Mouse (Mus musculus) lung, embryonic 14.5 days (tissue): ENCODE measurements around the gene Gxylt2. TPM values are rescaled to one million over a fixed set of nuclear protein-coding genes. Genes with fewer than 3 reads are reported as not detected.

Experiments used
- ATAC-seq: fragments of 200-750 bp; cut with Nextera tagmentation; 2 replicates; pipeline ENCODE4 v1.8.0; 2017; ENCODE audit warnings: mild to moderate bottlenecking, moderate TSS enrichment, moderate library complexity; ENCODE audit not compliant: insufficient read depth
- DNase-seq: peaks from one replicate; pipeline ENCODE4 v3.0.0-alpha.2; 2015
- H3K27ac ChIP-seq: fragments of 300-500 bp; sonication (generic); 2 replicates; pipeline ENCODE4 v1.5.1; 2014; ENCODE audit warnings: low read depth, mild to moderate bottlenecking, moderate library complexity
- H3K27me3 ChIP-seq: fragments of 300-500 bp; sonication (generic); 2 replicates; pipeline ENCODE4 v1.6.1; 2014; ENCODE audit warnings: low read length, control low read depth; ENCODE audit not compliant: insufficient read depth
- H3K36me3 ChIP-seq: fragments of 300-500 bp; sonication (generic); 2 replicates; pipeline ENCODE4 v1.6.1; 2014; ENCODE audit warnings: control low read depth; ENCODE audit not compliant: insufficient read depth
- H3K4me1 ChIP-seq: fragments of 300-500 bp; sonication (generic); 2 replicates; pipeline ENCODE4 v1.6.1; 2014; ENCODE audit warnings: antibody characterized with exemption, control low read depth; ENCODE audit not compliant: insufficient read depth
- H3K4me2 ChIP-seq: fragments of 300-500 bp; sonication (generic); 2 replicates; pipeline ENCODE4 v1.6.1; 2014; ENCODE audit warnings: mild to moderate bottlenecking
- H3K4me3 ChIP-seq: fragments of 300-500 bp; sonication (generic); 2 replicates; pipeline ENCODE4 v1.5.1; 2014; ENCODE audit warnings: low read depth, low read length
- H3K9ac ChIP-seq: fragments of 300-500 bp; sonication (generic); 2 replicates; pipeline ENCODE4 v1.6.1; 2014
- H3K9me3 ChIP-seq: fragments of 300-500 bp; sonication (generic); 2 replicates; pipeline ENCODE4 v1.6.1; 2016; ENCODE audit warnings: low read depth, low read length, control low read depth
- CTCF ChIP-seq: IDR thresholded peaks from 2 replicates; pipeline ENCODE4 v1.5.1; 2016; ENCODE audit warnings: antibody characterized with exemption, low read depth
- WGBS: fragments of 180-500 bp; shearing (Covaris S2); extraction: QIAGEN DNeasy Blood & Tissue Kit; methylation state at CpG from one replicate; pipeline ENCODE4 v1.1.7; 2014; 5-methylcytosine and 5-hydroxymethylcytosine counted together
- polyA plus RNA-seq: library from polyadenylated mRNA; unstranded; fragments of >200 nt; fragmentation: Nextera tagmentation; extraction: Ambion mirVana; gene quantifications from 2 replicates; pipeline ENCODE4 v1.2.1, GENCODE M21; 2014

Gxylt2 gene
- polyA plus RNA-seq, 1 experiment from 2014 or later: 6.0 TPM

- H3K27me3 ChIP-seq: no peaks in the 10 kb centered on the region
- no peak overlapping the region for H3K4me3 ChIP-seq
- H3K9me3 ChIP-seq: no peaks in the 10 kb centered on the region
- no peak overlapping the region for H3K4me2 ChIP-seq
- no peaks in the 10 kb centered on the region for H3K36me3 ChIP-seq
- no peak overlapping the region for H3K27ac ChIP-seq
- no peaks in the 10 kb centered on the region for H3K4me1 ChIP-seq
- no peak for TF ChIP-seq CTCF
- no peak overlapping the region for H3K9ac ChIP-seq
- no peak for ATAC-seq
- WGBS: 92% methylated on average over 6 of the region's 6 CpGs
- no peak for DNase-seq
Measured at GRCm38 (mm10) chr6:100799290-100799689, 94.8 kb downstream of the Gxylt2 start.

DNA sequence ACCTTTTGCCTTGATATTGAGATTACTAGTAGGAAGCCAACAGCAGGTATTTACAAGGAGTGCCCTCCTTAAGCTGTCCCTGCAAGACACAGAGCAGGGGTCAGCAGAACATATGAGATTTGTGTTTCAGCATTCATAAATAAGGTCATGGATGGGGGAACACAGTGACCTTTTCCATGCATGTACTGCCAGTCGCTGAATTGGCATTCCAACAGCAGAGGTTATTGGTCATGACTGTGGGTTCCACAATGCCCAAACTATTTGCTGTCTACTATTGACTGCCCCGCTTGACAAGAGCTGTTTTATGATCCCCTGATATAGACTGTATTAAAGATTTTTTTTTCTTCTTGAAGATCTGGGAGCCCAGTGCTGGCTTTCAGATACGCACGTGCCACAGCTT, 95.2 kb downstream of the Gxylt2 start:
- DNase-seq: no peak
- no peak overlapping the region for H3K27ac ChIP-seq
- H3K36me3 ChIP-seq: no peaks in the 10 kb centered on the region
- no peaks in the 10 kb centered on the region for H3K27me3 ChIP-seq
- no peak overlapping the region for H3K4me3 ChIP-seq
- ATAC-seq: no peak
- no peaks in the 10 kb centered on the region for H3K9me3 ChIP-seq
- no peak overlapping the region for H3K4me2 ChIP-seq
- H3K9ac ChIP-seq: no peak overlapping the region
- WGBS: 89% methylated on average over 4 of the region's 4 CpGs
- no peaks in the 10 kb centered on the region for H3K4me1 ChIP-seq
- TF ChIP-seq CTCF: no peak

DNA sequence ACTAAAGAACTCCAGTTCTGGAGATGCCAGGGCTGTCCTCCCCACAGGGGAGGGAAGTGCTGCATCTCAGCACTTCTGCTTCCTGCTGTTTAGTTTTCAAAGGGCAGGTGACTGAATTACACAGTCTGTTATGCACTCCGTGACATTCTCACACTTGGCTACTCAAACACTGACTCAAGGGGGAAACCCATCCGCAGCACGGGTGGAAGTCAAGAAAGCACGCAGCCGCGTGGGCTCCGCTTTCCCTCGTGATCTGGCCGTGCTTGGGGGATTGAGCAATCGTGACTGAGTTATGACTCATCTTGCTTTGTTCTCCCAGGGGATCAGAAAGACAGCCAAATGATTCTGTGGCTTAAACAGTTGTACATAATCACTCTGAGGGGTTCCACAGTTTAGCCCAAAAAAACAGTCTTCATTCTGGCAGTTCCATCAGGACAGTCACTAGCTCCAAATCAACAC, 96.0 kb downstream of the Gxylt2 start:
- H3K4me1 ChIP-seq: no peaks in the 10 kb centered on the region
- H3K4me3 ChIP-seq: no peak overlapping the region
- no peaks in the 10 kb centered on the region for H3K9me3 ChIP-seq
- H3K27ac ChIP-seq: no peak overlapping the region
- no peak overlapping the region for H3K4me2 ChIP-seq
- DNase-seq (peak; percentile 25), ATAC-seq (no peak)
- no peak for TF ChIP-seq CTCF
- H3K9ac ChIP-seq: no peak overlapping the region
- H3K36me3 ChIP-seq: no peaks in the 10 kb centered on the region
- no peaks in the 10 kb centered on the region for H3K27me3 ChIP-seq
- 38% methylated on average over 10 of the region's 10 CpGs for WGBS

- WGBS: 52% methylated on average over 13 of the region's 13 CpGs
- no peak overlapping the region for H3K9ac ChIP-seq
- ATAC-seq (no peak), DNase-seq (no peak)
- H3K27me3 ChIP-seq: no peaks in the 10 kb centered on the region
- H3K4me2 ChIP-seq: no peak overlapping the region
- H3K4me1 ChIP-seq: no peaks in the 10 kb centered on the region
- TF ChIP-seq CTCF: no peak
- no peaks in the 10 kb centered on the region for H3K9me3 ChIP-seq
- H3K36me3 ChIP-seq: no peaks in the 10 kb centered on the region
- no peak overlapping the region for H3K27ac ChIP-seq
- H3K4me3 ChIP-seq: no peak overlapping the region
Measured at GRCm38 (mm10) chr6:100802381-100803083, 98.0 kb downstream of the Gxylt2 start.

GRCm38 (mm10) chr6:100803250-100803649, 98.7 kb downstream of the Gxylt2 start:
- Histone ChIP-seq H3K9me3 (no peaks in the 10 kb centered on the region), H3K9ac (no peak overlapping the region), H3K4me2 (no peak overlapping the region), H3K36me3 (no peaks in the 10 kb centered on the region), H3K27me3 (no peaks in the 10 kb centered on the region), H3K4me1 (no peaks in the 10 kb centered on the region), H3K4me3 (no peak overlapping the region), H3K27ac (no peak overlapping the region)
- peak; percentile 8 for DNase-seq
- WGBS: 71% methylated on average over 3 of the region's 3 CpGs
- no peak for TF ChIP-seq CTCF
- no peak for ATAC-seq

DNA sequence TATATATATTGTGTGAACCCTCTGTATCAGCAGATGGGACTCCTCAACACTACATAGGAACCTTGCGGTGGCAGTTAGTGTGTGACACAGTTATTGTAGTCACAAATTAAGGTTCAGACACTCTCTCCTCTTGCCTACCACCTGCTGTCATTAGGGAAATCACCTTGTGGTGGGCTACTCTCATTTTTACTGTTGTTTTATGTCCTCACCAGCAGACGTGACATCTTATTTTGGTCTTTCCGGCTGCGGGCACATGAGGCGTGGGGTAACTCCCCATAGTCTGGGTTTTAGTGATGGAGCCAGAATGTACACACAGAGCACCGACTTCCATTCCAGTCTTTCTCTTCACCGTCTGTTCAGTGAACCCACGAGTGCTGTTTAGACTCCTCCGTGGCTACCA, 102.7 kb downstream of the Gxylt2 start:
- Histone ChIP-seq H3K36me3 (no peaks in the 10 kb centered on the region), H3K4me3 (no peak overlapping the region), H3K4me2 (no peak overlapping the region), H3K27ac (no peak overlapping the region), H3K27me3 (no peaks in the 10 kb centered on the region), H3K9ac (no peak overlapping the region), H3K4me1 (no peaks in the 10 kb centered on the region), H3K9me3 (no peaks in the 10 kb centered on the region)
- no peak for DNase-seq
- TF ChIP-seq CTCF: no peak
- ATAC-seq: no peak
- 88% methylated on average over 9 of the region's 9 CpGs for WGBS

DNA sequence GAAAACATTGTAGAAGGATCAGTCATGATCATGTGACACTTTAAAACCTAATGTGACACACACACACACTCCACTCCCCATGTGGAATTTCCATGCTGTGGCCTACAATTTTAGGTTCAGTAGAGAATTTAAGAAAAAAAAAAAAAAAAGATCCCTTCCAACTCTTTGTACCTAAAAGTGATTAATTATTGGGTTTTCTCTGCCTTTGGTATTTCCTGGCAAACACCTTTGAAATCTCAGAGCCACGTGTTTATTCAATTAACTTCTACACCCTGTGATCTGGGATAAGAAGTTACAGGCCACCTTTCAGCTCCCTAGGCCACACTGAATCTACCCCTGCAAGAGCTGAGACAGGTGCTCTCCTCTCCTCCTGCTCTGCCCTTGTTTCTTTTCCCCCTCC, 103.2 kb downstream of the Gxylt2 start:
- no peaks in the 10 kb centered on the region for H3K4me1 ChIP-seq
- H3K9me3 ChIP-seq: no peaks in the 10 kb centered on the region
- DNase-seq: no peak
- WGBS: 30% methylated on average over 1 of the region's 1 CpGs
- no peak for ATAC-seq
- H3K9ac ChIP-seq: no peak overlapping the region
- H3K27me3 ChIP-seq: no peaks in the 10 kb centered on the region
- H3K4me3 ChIP-seq: no peak overlapping the region
- no peak overlapping the region for H3K4me2 ChIP-seq
- no peaks in the 10 kb centered on the region for H3K36me3 ChIP-seq
- no peak for TF ChIP-seq CTCF
- no peak overlapping the region for H3K27ac ChIP-seq
